Mouse (Mus musculus): ENCODE data around the gene Golph3l. TPM values are rescaled to one million over a fixed set of nuclear protein-coding genes. Genes with fewer than 3 reads are reported as not detected.
A peak's percentile ranks its signal among the peaks of the same experiment; 100 is the strongest.

Gene Golph3l
- polyA plus RNA-seq, 1 experiment: 10.4 TPM

GRCm38 (mm10) chr3:95660788-95661478 is 72.2 kb downstream of the Golph3l start:
- H3K27ac ChIP-seq (ENCODE audit: insufficient read depth, low read depth, low read length): peak overlapping the region; percentile 99
- peaks cover 42% of the 10 kb centered on the region for H3K4me1 ChIP-seq (ENCODE audit: control insufficient read depth, insufficient read depth, low read length)
- peaks cover 16% of the 10 kb centered on the region for H3K36me3 ChIP-seq (ENCODE audit: control insufficient read depth, insufficient read depth, low read length)
- DNase-seq: no peak
- H3K4me3 ChIP-seq (ENCODE audit: insufficient read depth, low read depth, low read length): peak overlapping the region; percentile 94
- 1% methylated on average over 2 of the region's 2 CpGs for WGBS
- TF ChIP-seq CTCF (conservative IDR thresholded peaks at IDR 0.05; ENCODE audit: insufficient read depth, insufficient read length, low read depth, low read length) (no peak), POLR2A (IDR thresholded peaks at IDR 0.05; ENCODE audit: low read depth, low read length) (no peak)
- no peaks in the 10 kb centered on the region for H3K27me3 ChIP-seq (replicated peaks; ENCODE audit: control insufficient read depth, insufficient read depth, low read length)

GRCm38 (mm10) chr3:95661945-95662715 is 73.4 kb downstream of the Golph3l start:
- Histone ChIP-seq H3K4me1 (ENCODE audit: control insufficient read depth, insufficient read depth, low read length) (peaks cover 52% of the 10 kb centered on the region), H3K27ac (ENCODE audit: insufficient read depth, low read depth, low read length) (peak overlapping the region; percentile 97), H3K27me3 (replicated peaks; ENCODE audit: control insufficient read depth, insufficient read depth, low read length) (no peaks in the 10 kb centered on the region), H3K4me3 (ENCODE audit: insufficient read depth, low read depth, low read length) (peak overlapping the region; percentile 30; the same call in 1 of the 2 replicates), H3K36me3 (ENCODE audit: control insufficient read depth, insufficient read depth, low read length) (peaks cover 16% of the 10 kb centered on the region)
- 8% methylated on average over 7 of the region's 7 CpGs for WGBS
- TF ChIP-seq POLR2A (IDR thresholded peaks at IDR 0.05; ENCODE audit: low read depth, low read length) (no peak), CTCF (conservative IDR thresholded peaks at IDR 0.05; ENCODE audit: insufficient read depth, insufficient read length, low read depth, low read length) (no peak)
- DNase-seq: peak; percentile 81

- Histone ChIP-seq H3K4me1 (ENCODE audit: control insufficient read depth, insufficient read depth, low read length) (peaks cover 59% of the 10 kb centered on the region), H3K36me3 (ENCODE audit: control insufficient read depth, insufficient read depth, low read length) (peaks cover 16% of the 10 kb centered on the region), H3K4me3 (ENCODE audit: insufficient read depth, low read depth, low read length) (no peak overlapping the region), H3K27me3 (replicated peaks; ENCODE audit: control insufficient read depth, insufficient read depth, low read length) (no peaks in the 10 kb centered on the region), H3K27ac (ENCODE audit: insufficient read depth, low read depth, low read length) (peak overlapping the region; percentile 97)
- WGBS: 57% methylated on average over 7 of the region's 7 CpGs
- DNase-seq: no peak
- TF ChIP-seq POLR2A (IDR thresholded peaks at IDR 0.05; ENCODE audit: low read depth, low read length) (no peak), CTCF (conservative IDR thresholded peaks at IDR 0.05; ENCODE audit: insufficient read depth, insufficient read length, low read depth, low read length) (no peak)
These were observed 74.2 kb downstream of the Golph3l start for GRCm38 (mm10) chr3:95662724-95663449.

GRCm38 (mm10) chr3:95663486-95663885 is 74.8 kb downstream of the Golph3l start:
- DNase-seq: no peak
- 66% methylated on average over 2 of the region's 2 CpGs for WGBS

GRCm38 (mm10) chr3:95663969-95664608 is 75.4 kb downstream of the Golph3l start:
- 71% methylated on average over 3 of the region's 3 CpGs for WGBS
- Histone ChIP-seq H3K36me3 (ENCODE audit: control insufficient read depth, insufficient read depth, low read length) (peaks cover 16% of the 10 kb centered on the region), H3K4me3 (ENCODE audit: insufficient read depth, low read depth, low read length) (no peak overlapping the region), H3K27me3 (replicated peaks; ENCODE audit: control insufficient read depth, insufficient read depth, low read length) (no peaks in the 10 kb centered on the region), H3K27ac (ENCODE audit: insufficient read depth, low read depth, low read length) (peak overlapping the region; percentile 91), H3K4me1 (ENCODE audit: control insufficient read depth, insufficient read depth, low read length) (peaks cover 69% of the 10 kb centered on the region)
- DNase-seq: peak; percentile 59
- TF ChIP-seq CTCF (conservative IDR thresholded peaks at IDR 0.05; ENCODE audit: insufficient read depth, insufficient read length, low read depth, low read length): no peak
- TF ChIP-seq POLR2A (IDR thresholded peaks at IDR 0.05; ENCODE audit: low read depth, low read length): no peak

More at GRCm38 (mm10) chr3:95663486-95663885, 74.8 kb downstream of the Golph3l start:
- no peak overlapping the region for H3K4me3 ChIP-seq (ENCODE audit: insufficient read depth, low read depth, low read length)
- peaks cover 65% of the 10 kb centered on the region for H3K4me1 ChIP-seq (ENCODE audit: control insufficient read depth, insufficient read depth, low read length)
- H3K27ac ChIP-seq (ENCODE audit: insufficient read depth, low read depth, low read length): peak overlapping the region; percentile 37
- TF ChIP-seq CTCF (conservative IDR thresholded peaks at IDR 0.05; ENCODE audit: insufficient read depth, insufficient read length, low read depth, low read length) (no peak), POLR2A (IDR thresholded peaks at IDR 0.05; ENCODE audit: low read depth, low read length) (no peak)
- H3K27me3 ChIP-seq (replicated peaks; ENCODE audit: control insufficient read depth, insufficient read depth, low read length): no peaks in the 10 kb centered on the region
- peaks cover 16% of the 10 kb centered on the region for H3K36me3 ChIP-seq (ENCODE audit: control insufficient read depth, insufficient read depth, low read length)

- no peaks in the 10 kb centered on the region for H3K27me3 ChIP-seq (replicated peaks; ENCODE audit: control insufficient read depth, insufficient read depth, low read length)
- WGBS: 81% methylated on average over 4 of the region's 4 CpGs
- DNase-seq: no peak
- H3K36me3 ChIP-seq (ENCODE audit: control insufficient read depth, insufficient read depth, low read length): peaks cover 16% of the 10 kb centered on the region
- no peak overlapping the region for H3K4me3 ChIP-seq (ENCODE audit: insufficient read depth, low read depth, low read length)
- peak overlapping the region; percentile 91 for H3K27ac ChIP-seq (ENCODE audit: insufficient read depth, low read depth, low read length)
- peaks cover 72% of the 10 kb centered on the region for H3K4me1 ChIP-seq (ENCODE audit: control insufficient read depth, insufficient read depth, low read length)
- TF ChIP-seq POLR2A (IDR thresholded peaks at IDR 0.05; ENCODE audit: low read depth, low read length): no peak
- TF ChIP-seq CTCF (conservative IDR thresholded peaks at IDR 0.05; ENCODE audit: insufficient read depth, insufficient read length, low read depth, low read length): no peak
These were observed 76.2 kb downstream of the Golph3l start for GRCm38 (mm10) chr3:95664940-95665352.

All from kidney, adult 2 months (tissue).